Mouse (Mus musculus) erythroblast, adult 5-6 weeks (primary cell): ENCODE measurements around the gene Antxr1. TPM values are rescaled to one million over a fixed set of nuclear protein-coding genes. Genes with fewer than 3 reads are reported as not detected.

Experiments
- total RNA-seq, 2 experiments: library from RNA; stranded (forward) in 1 of 2; stranded (reverse) in 1 of 2; fragments of 150-400 nt in 1 of 2; fragments of 200-764, 138-1000 nt in 1 of 2; gene quantifications; 2 replicates each; pipeline versions ENCODE4 v1.2.3 to v1.2.4; 2015 to 2017; ENCODE audit warnings: low replicate concordance in 2 of 2

Gene Antxr1
- total RNA-seq, 2 experiments from 2014 or later, result not detected

Other genes starting within 250 kb of the Antxr1 start
- not detected in 2 replicates for gene D6Ertd527e, start 231.1 kb downstream of the Antxr1 start, total RNA-seq (2015; ENCODE audit: low replicate concordance)
- not detected in 2 replicates for gene D6Ertd527e, start 231.1 kb downstream of the Antxr1 start, total RNA-seq (2017; ENCODE audit: low replicate concordance)
- gene Gkn1, start 15.1 kb upstream of the Antxr1 start, total RNA-seq (2015; ENCODE audit: low replicate concordance), result not detected in 2 replicates
- gene Gkn1, start 15.1 kb upstream of the Antxr1 start, total RNA-seq (2017; ENCODE audit: low replicate concordance), result not detected in 2 replicates
- not detected in 2 replicates for gene Gkn2, start 37.5 kb upstream of the Antxr1 start, total RNA-seq (2015; ENCODE audit: low replicate concordance)
- gene Gkn2, start 37.5 kb upstream of the Antxr1 start, total RNA-seq (2017; ENCODE audit: low replicate concordance), result not detected in 2 replicates
- gene Gkn3, start 53.1 kb upstream of the Antxr1 start, total RNA-seq (2015; ENCODE audit: low replicate concordance), result not detected in 2 replicates
- gene Gkn3, start 53.1 kb upstream of the Antxr1 start, total RNA-seq (2017; ENCODE audit: low replicate concordance), result not detected in 2 replicates
- gene Bmp10, start 93.2 kb upstream of the Antxr1 start, total RNA-seq (2015; ENCODE audit: low replicate concordance), result not detected in 2 replicates
- not detected in 2 replicates for gene Bmp10, start 93.2 kb upstream of the Antxr1 start, total RNA-seq (2017; ENCODE audit: low replicate concordance)
- 9.2 and 14.2 TPM in 2 replicates for gene Arhgap25, start 197.4 kb upstream of the Antxr1 start, total RNA-seq (2015; ENCODE audit: low replicate concordance)
- 8.2 and 19.2 TPM in 2 replicates for gene Arhgap25, start 197.4 kb upstream of the Antxr1 start, total RNA-seq (2017; ENCODE audit: low replicate concordance)